Mouse (Mus musculus) gastrocnemius, adult 18-20 months (tissue): ENCODE data around the gene Eya2. TPM values are rescaled to one million over a fixed set of nuclear protein-coding genes. Genes with fewer than 3 reads are reported as not detected.

ENCODE experiments used
- DNase-seq: peaks from one replicate; pipeline ENCODE4 v3.0.0; 2021; ENCODE audit warnings: low spot score
- total RNA-seq, 2 experiments: library from RNA; stranded (reverse); gene quantifications; 2 replicates each; pipeline ENCODE4 v1.2.3; 2021

Gene Eya2
- total RNA-seq, 2 experiments from 2014 or later, result 1.1 to 3.5 TPM

GRCm38 (mm10) chr2:165593763-165594162, 1.1 kb upstream of the Eya2 start:
- DNase-seq, result no peak

- DNase-seq, result no peak
Measured at GRCm38 (mm10) chr2:165595676-165596070, 841 bp downstream of the Eya2 start.

- no peak for DNase-seq
Measured at GRCm38 (mm10) chr2:165596141-165596540, 1.3 kb downstream of the Eya2 start.

- DNase-seq, result no peak
Measured at GRCm38 (mm10) chr2:165597536-165597935, 2.7 kb downstream of the Eya2 start.

GRCm38 (mm10) chr2:165598139-165598538, 3.3 kb downstream of the Eya2 start:
- no peak for DNase-seq

- DNase-seq, result no peak
Measured at GRCm38 (mm10) chr2:165599566-165599965, 4.7 kb downstream of the Eya2 start.

GRCm38 (mm10) chr2:165600926-165601325, 6.1 kb downstream of the Eya2 start:
- no peak for DNase-seq

GRCm38 (mm10) chr2:165601605-165602004, 6.8 kb downstream of the Eya2 start:
- DNase-seq, result no peak

- no peak for DNase-seq
Measured at GRCm38 (mm10) chr2:165603775-165604174, 8.9 kb downstream of the Eya2 start.

- no peak for DNase-seq
Measured at GRCm38 (mm10) chr2:165611551-165612253, 16.9 kb downstream of the Eya2 start.

- DNase-seq, result peak; percentile 77
Measured at GRCm38 (mm10) chr2:165613741-165614339, 19.0 kb downstream of the Eya2 start.

GRCm38 (mm10) chr2:165621488-165621887, 26.7 kb downstream of the Eya2 start:
- no peak for DNase-seq

- DNase-seq, result no peak
Measured at GRCm38 (mm10) chr2:165622596-165622995, 27.8 kb downstream of the Eya2 start.

- DNase-seq, result no peak
Measured at GRCm38 (mm10) chr2:165626826-165627225, 32.0 kb downstream of the Eya2 start.

- DNase-seq, result no peak
Measured at GRCm38 (mm10) chr2:165627974-165628373, 33.1 kb downstream of the Eya2 start.

GRCm38 (mm10) chr2:165629900-165630299, 35.1 kb downstream of the Eya2 start:
- no peak for DNase-seq

- DNase-seq, result peak; percentile 31
Measured at GRCm38 (mm10) chr2:165633011-165633785, 38.4 kb downstream of the Eya2 start.

GRCm38 (mm10) chr2:165634481-165634880, 39.6 kb downstream of the Eya2 start:
- no peak for DNase-seq

- no peak for DNase-seq
Measured at GRCm38 (mm10) chr2:165639075-165639755, 44.4 kb downstream of the Eya2 start.

- DNase-seq, result no peak
Measured at GRCm38 (mm10) chr2:165641909-165642505, 47.2 kb downstream of the Eya2 start.

GRCm38 (mm10) chr2:165643596-165643995, 48.8 kb downstream of the Eya2 start:
- no peak for DNase-seq
